Mouse (Mus musculus): Measurements from ENCODE around the gene Tapbpl.
A peak's percentile ranks its signal among the peaks of the same experiment; 100 is the strongest.

DNA sequence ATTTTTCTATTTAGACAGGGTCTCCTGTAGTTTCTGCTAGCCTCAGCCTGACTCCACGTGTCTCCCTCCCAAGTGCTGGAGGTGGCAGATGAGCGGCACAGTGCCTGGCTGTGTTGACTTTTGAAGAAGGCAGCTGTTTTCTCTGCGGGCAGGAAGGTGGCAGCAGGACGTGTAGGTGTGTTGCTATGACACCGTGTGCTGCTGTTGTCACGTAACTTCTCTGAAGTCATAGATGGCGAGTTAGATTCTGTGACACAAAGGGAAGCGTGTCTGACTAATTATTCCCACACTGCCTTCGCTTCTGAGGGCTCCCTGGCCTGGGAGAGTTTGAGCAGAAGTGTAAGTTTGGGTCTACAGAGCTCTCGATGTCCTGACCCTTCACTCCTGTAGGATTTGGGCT lies 33.6 kb upstream of the Tapbpl start:
- peak in 1 of 3 experiments; percentile 82 for TF ChIP-seq MYOD1 (IDR thresholded peaks at IDR 0.05; ENCODE audit: control insufficient read depth in 1 of 3, insufficient read length in 2 of 3, low read depth in 2 of 3)
- no peak for TF ChIP-seq USF1 (IDR thresholded peaks at IDR 0.05; ENCODE audit: low read depth)
- TF ChIP-seq MYOG (IDR thresholded peaks at IDR 0.05; ENCODE audit: control insufficient read depth in 1 of 3, insufficient read depth in 1 of 3, insufficient read length in 2 of 3, low read depth in 2 of 3), result peak in 1 of 3 experiments; percentile 80
- no peak for TF ChIP-seq POLR2A (IDR thresholded peaks at IDR 0.05; ENCODE audit: insufficient read length, low read depth)
- no peak for TF ChIP-seq CEBPB (IDR thresholded peaks at IDR 0.05; ENCODE audit: insufficient read depth, poor library complexity, severe bottlenecking)
- no peak for TF ChIP-seq TCF3 (IDR thresholded peaks at IDR 0.05; ENCODE audit: insufficient read length, low read depth)
- TF ChIP-seq MAX (IDR thresholded peaks at IDR 0.05; ENCODE audit: low read depth), result no peak
- TF ChIP-seq POLR2AphosphoS2 (IDR thresholded peaks at IDR 0.05; ENCODE audit: insufficient read length, low read depth), result no peak
- no peak for TF ChIP-seq E2F4 (IDR thresholded peaks at IDR 0.05; ENCODE audit: insufficient read depth)

All from myocyte (in vitro differentiated cells).